Mouse (Mus musculus): Measurements from ENCODE around the gene Anxa6.
"Not testable (repeated sequence)": the region's sequence is repeated elsewhere in the genome, so short reads cannot be mapped to it uniquely, and the experiment has no call there.

The Anxa6 gene

GRCm38 (mm10) chr11:54961164-54961850 lies 71.9 kb downstream of the Anxa6 start:
- in situ Hi-C loops (cut with MboI), result no loop called here

- in situ Hi-C loops (cut with MboI), result no loop called here
These were observed 73.0 kb downstream of the Anxa6 start for GRCm38 (mm10) chr11:54960251-54960650.

- in situ Hi-C loops (cut with MboI), result no loop called here
These were observed 74.6 kb downstream of the Anxa6 start for GRCm38 (mm10) chr11:54958571-54959073.

- in situ Hi-C loops (cut with MboI), result not testable (repeated sequence)
These were observed 75.5 kb downstream of the Anxa6 start for GRCm38 (mm10) chr11:54957708-54958107.

GRCm38 (mm10) chr11:54956912-54957311 lies 76.3 kb downstream of the Anxa6 start:
- in situ Hi-C loops (cut with MboI), result no loop called here

GRCm38 (mm10) chr11:54955735-54956480 lies 77.3 kb downstream of the Anxa6 start:
- in situ Hi-C loops (cut with MboI), result no loop called here

- in situ Hi-C loops (cut with MboI), result not testable (repeated sequence)
These were observed 77.9 kb downstream of the Anxa6 start for GRCm38 (mm10) chr11:54955400-54955734.

- in situ Hi-C loops (cut with MboI), result no loop called here
These were observed 78.5 kb downstream of the Anxa6 start for GRCm38 (mm10) chr11:54954716-54955115.

- in situ Hi-C loops (cut with MboI), result no loop called here
These were observed 79.2 kb downstream of the Anxa6 start for GRCm38 (mm10) chr11:54953993-54954446.

GRCm38 (mm10) chr11:54952651-54953050 lies 80.6 kb downstream of the Anxa6 start:
- in situ Hi-C loops (cut with MboI), result no loop called here

GRCm38 (mm10) chr11:54950684-54951083 lies 82.6 kb downstream of the Anxa6 start:
- in situ Hi-C loops (cut with MboI), result no loop called here

- in situ Hi-C loops (cut with MboI), result no loop called here
These were observed 83.5 kb downstream of the Anxa6 start for GRCm38 (mm10) chr11:54949717-54950116.

GRCm38 (mm10) chr11:54944702-54945101 lies 88.5 kb downstream of the Anxa6 start:
- in situ Hi-C loops (cut with MboI), result no loop called here

- in situ Hi-C loops (cut with MboI), result no loop called here
These were observed 93.2 kb downstream of the Anxa6 start for GRCm38 (mm10) chr11:54940056-54940455.

- in situ Hi-C loops (cut with MboI), result no loop called here
These were observed 93.7 kb downstream of the Anxa6 start for GRCm38 (mm10) chr11:54939501-54939900.

- in situ Hi-C loops (cut with MboI), result no loop called here
These were observed 96.5 kb downstream of the Anxa6 start for GRCm38 (mm10) chr11:54936771-54937140.

GRCm38 (mm10) chr11:54936035-54936770 lies 97.0 kb downstream of the Anxa6 start:
- in situ Hi-C loops (cut with MboI), result no loop called here

GRCm38 (mm10) chr11:54934198-54934597 lies 99.0 kb downstream of the Anxa6 start:
- in situ Hi-C loops (cut with MboI), result loop anchor here (5.0 kb wide), 1 partner anchor 38 kb away; no protein-coding TSS in a partner anchor

- in situ Hi-C loops (cut with MboI), result loop anchor here (5.0 kb wide), 1 partner anchor 40 kb away; no protein-coding TSS in a partner anchor
These were observed 100.7 kb downstream of the Anxa6 start for GRCm38 (mm10) chr11:54932540-54932939.

GRCm38 (mm10) chr11:54931405-54932093 lies 101.7 kb downstream of the Anxa6 start:
- in situ Hi-C loops (cut with MboI), result loop anchor here (5.0 kb wide), 1 partner anchor 41 kb away; no protein-coding TSS in a partner anchor

GRCm38 (mm10) chr11:54930318-54930979 lies 102.8 kb downstream of the Anxa6 start:
- in situ Hi-C loops (cut with MboI), result loop anchor here (5.0 kb wide), 1 partner anchor 42 kb away; no protein-coding TSS in a partner anchor

All from mature B cell (primary cell).